Mouse (Mus musculus): Measurements from ENCODE around the gene Adck1.

DNA sequence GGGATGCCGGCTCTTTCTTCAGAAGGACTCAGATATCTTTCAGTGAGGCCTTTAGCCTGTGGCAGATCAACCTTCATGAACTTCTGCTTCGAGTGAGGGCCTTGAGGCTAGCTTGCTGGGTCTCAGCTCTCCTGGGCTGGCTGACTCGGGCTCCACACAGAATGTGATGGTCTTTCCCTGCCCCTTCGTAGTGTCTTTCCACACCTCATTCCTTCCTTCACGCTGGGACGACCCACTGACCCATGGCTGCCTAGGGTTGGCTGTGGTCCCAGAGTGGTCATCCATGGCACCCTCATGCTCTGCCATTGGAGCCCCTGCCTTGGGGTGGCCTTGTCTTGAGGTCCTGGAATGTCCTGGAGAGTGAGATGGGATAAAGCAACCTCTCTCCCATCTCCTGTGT is 100.7 kb downstream of the Adck1 start:
- TF ChIP-seq POLR2A (IDR thresholded peaks at IDR 0.05; ENCODE audit: control insufficient read depth, low read depth, low read length) (no peak), CTCF (IDR thresholded peaks at IDR 0.05; ENCODE audit: control insufficient read depth, insufficient read depth, insufficient replicate concordance, low read depth, low read length) (no peak)
